Mouse (Mus musculus): ENCODE results near the gene Ppp1cb. TPM values are rescaled to one million over a fixed set of nuclear protein-coding genes. Genes with fewer than 3 reads are reported as not detected.
"Not testable (repeated sequence)": the region's sequence is repeated elsewhere in the genome, so short reads cannot be mapped to it uniquely, and the experiment has no call there.

The Ppp1cb gene
- polyA plus RNA-seq, 1 experiment from 2014 or later: 203 TPM

DNA sequence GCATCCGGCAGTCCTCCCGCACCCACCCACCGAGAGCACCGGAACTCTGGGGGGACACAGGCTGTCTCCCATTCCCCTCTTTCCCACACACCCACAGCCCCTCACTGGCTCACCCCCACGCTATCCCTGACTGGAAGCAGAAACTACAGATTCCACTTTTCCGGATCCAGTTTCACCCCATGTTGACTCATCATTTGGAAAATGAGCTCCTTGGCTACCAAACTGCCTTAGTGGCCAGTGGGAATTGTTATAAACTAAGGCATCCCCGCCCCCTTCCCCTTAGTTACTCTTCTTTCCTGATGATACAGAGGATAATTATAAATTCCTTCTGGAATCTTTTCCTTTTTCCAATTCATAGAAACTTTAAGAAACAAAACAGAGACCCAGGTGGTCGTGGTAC is 34.2 kb upstream of the Ppp1cb start:
- H3K27me3 ChIP-seq (replicated peaks): no peaks in the 10 kb centered on the region
- no peak for ATAC-seq (ENCODE audit: low FRiP score)
- H3K4me2 ChIP-seq: no peak overlapping the region
- 79% methylated on average over 8 of the region's 8 CpGs for WGBS
- no peak overlapping the region for H3K27ac ChIP-seq (replicated peaks)
- no peaks in the 10 kb centered on the region for H3K9me3 ChIP-seq (replicated peaks)
- H3K36me3 ChIP-seq: no peaks in the 10 kb centered on the region
- peaks cover 10% of the 10 kb centered on the region for H3K4me1 ChIP-seq
- H3K4me3 ChIP-seq (replicated peaks): no peak overlapping the region
- no peak overlapping the region for H3K9ac ChIP-seq (replicated peaks)

DNA sequence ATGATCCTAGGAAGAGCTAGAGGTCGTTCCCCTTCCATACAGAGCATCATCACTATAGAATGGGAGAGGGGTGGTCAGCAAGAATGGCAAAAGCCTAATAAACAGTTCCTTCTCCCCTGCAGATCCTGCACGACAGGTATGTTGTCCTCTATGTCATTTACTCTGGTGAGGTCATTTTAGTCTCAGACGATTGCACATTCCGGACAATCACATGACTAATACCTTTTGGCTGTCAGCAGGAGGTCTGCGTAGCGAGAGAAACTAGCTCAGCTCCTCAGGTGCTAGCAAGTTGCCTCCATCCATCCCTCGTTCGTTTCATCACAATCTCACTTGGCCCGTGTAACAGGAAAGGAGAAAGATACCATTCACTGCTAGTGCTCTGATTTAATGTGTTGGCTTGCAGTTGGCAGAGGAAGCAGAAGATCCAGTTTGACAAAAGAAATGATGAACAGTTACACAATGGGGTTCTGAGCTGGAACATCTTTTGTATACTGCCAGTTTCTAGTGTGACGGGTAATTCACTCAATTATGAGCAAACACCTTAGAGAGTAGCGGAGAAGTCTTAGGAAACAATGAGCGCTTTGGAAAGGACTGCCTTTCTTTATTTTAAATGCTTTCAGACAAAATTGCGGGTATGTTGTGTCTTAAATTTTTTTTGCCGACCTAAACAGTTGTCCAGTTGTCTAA is 33.0 kb upstream of the Ppp1cb start:
- Histone ChIP-seq H3K4me2 (no peak overlapping the region), H3K4me1 (peaks cover 10% of the 10 kb centered on the region), H3K9me3 (replicated peaks) (no peaks in the 10 kb centered on the region), H3K9ac (replicated peaks) (no peak overlapping the region), H3K27ac (replicated peaks) (no peak overlapping the region), H3K4me3 (replicated peaks) (no peak overlapping the region), H3K27me3 (replicated peaks) (no peaks in the 10 kb centered on the region), H3K36me3 (no peaks in the 10 kb centered on the region)
- 72% methylated on average over 14 of the region's 14 CpGs for WGBS
- no peak for ATAC-seq (ENCODE audit: low FRiP score)

DNA sequence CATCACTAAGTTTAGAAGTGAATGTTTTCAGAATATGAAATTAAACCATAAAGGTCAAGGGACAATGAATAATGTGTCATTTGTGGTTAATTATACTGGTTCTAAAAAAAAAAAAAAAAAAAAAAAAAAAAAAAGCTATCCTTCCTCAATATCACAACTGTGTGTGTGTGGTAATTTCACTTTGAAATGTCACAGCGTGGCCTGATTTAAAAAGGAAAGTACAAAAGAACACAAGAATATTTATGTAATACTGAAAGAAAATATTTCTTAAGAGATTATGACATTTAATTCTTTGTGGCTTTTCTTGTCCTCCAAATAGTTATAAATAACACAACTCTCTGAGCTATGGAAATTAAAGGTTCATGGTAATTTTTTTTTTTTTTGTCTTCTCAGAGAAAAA is 28.2 kb upstream of the Ppp1cb start:
- Histone ChIP-seq H3K27ac (replicated peaks) (no peak overlapping the region), H3K4me2 (no peak overlapping the region), H3K9ac (replicated peaks) (no peak overlapping the region), H3K4me1 (no peaks in the 10 kb centered on the region), H3K27me3 (replicated peaks) (no peaks in the 10 kb centered on the region), H3K36me3 (no peaks in the 10 kb centered on the region), H3K9me3 (replicated peaks) (no peaks in the 10 kb centered on the region), H3K4me3 (replicated peaks) (no peak overlapping the region)
- 90% methylated on average over 1 of the region's 1 CpGs for WGBS
- no peak for ATAC-seq (ENCODE audit: low FRiP score)

- not testable (repeated sequence) for H3K27me3 ChIP-seq (replicated peaks)
Measured at GRCm38 (mm10) chr5:32434346-32434745, 24.3 kb upstream of the Ppp1cb start.

GRCm38 (mm10) chr5:32435612-32436011 is 23.0 kb upstream of the Ppp1cb start:
- 90% methylated on average over 3 of the region's 3 CpGs for WGBS
- Histone ChIP-seq H3K27ac (replicated peaks) (no peak overlapping the region), H3K9ac (replicated peaks) (no peak overlapping the region), H3K4me1 (no peaks in the 10 kb centered on the region), H3K27me3 (replicated peaks) (no peaks in the 10 kb centered on the region), H3K9me3 (replicated peaks) (no peaks in the 10 kb centered on the region), H3K4me2 (no peak overlapping the region), H3K4me3 (replicated peaks) (no peak overlapping the region), H3K36me3 (no peaks in the 10 kb centered on the region)
- ATAC-seq (ENCODE audit: low FRiP score): no peak

More at GRCm38 (mm10) chr5:32434346-32434745, 24.3 kb upstream of the Ppp1cb start:
- not testable (repeated sequence) for H3K27ac ChIP-seq (replicated peaks); H3K36me3 ChIP-seq; H3K4me3 ChIP-seq (replicated peaks); H3K9me3 ChIP-seq (replicated peaks); H3K4me1 ChIP-seq; H3K4me2 ChIP-seq; ATAC-seq (ENCODE audit: low FRiP score); H3K9ac ChIP-seq (replicated peaks)
- 97% methylated on average over 3 of the region's 3 CpGs for WGBS

DNA sequence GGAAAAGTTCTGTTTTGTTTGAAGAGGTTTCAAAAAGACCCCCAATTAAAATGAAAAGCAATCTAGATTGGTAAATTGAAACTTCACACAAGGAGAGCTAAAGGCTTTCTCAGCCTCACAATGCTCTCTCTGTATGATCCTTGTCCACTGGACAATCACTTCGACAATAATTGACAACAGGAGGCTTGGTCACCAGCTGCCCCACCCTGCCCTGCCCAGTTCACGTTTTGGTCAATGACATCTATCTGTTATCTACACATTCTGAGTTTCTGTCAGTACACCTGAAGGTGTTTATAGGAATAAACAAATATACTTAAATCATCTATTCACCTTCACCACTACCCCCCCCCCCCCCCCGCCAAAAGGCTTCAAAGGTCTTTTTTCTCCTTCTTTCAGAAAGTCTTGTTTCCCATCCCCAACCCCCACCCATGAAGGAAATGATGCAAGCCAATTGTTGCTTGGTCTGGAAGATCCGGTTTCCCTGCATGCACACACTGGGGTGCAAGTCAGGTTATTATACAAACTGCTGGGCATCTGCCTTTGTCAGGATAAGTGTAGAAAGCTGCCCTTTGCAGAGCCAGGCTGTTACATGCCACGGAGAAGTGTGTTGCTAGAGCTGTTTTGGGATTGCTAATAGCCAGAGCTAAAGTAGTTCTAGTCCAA is 20.6 kb upstream of the Ppp1cb start:
- Histone ChIP-seq H3K4me1 (no peaks in the 10 kb centered on the region), H3K9me3 (replicated peaks) (no peaks in the 10 kb centered on the region)
- 24% methylated on average over 5 of the region's 5 CpGs for WGBS

DNA sequence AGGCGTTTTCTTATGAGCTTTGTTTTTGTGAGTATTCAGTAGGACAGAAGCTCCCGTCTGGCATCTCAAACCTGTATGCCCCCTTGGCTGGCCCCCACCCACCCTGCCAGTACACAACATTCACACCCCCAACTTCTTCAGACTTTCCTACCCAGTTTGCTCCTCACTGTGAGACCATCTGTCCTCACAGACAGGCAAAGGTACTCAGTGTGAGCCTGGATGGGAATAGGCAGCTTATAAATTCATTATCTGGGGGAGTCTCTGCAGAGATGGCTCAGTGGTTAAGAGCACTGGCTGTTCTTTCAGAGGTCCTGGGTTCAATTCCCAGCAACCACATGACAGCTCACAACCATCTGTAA is 20.1 kb upstream of the Ppp1cb start:
- ATAC-seq (ENCODE audit: low FRiP score): no peak
- 62% methylated on average over 2 of the region's 2 CpGs for WGBS

More for the DNA sequence above, 20.6 kb upstream of the Ppp1cb start:
- ATAC-seq (ENCODE audit: low FRiP score): no peak
- Histone ChIP-seq H3K27ac (replicated peaks) (no peak overlapping the region), H3K4me2 (no peak overlapping the region), H3K4me3 (replicated peaks) (no peak overlapping the region), H3K9ac (replicated peaks) (no peak overlapping the region), H3K36me3 (no peaks in the 10 kb centered on the region), H3K27me3 (replicated peaks) (no peaks in the 10 kb centered on the region)

DNA sequence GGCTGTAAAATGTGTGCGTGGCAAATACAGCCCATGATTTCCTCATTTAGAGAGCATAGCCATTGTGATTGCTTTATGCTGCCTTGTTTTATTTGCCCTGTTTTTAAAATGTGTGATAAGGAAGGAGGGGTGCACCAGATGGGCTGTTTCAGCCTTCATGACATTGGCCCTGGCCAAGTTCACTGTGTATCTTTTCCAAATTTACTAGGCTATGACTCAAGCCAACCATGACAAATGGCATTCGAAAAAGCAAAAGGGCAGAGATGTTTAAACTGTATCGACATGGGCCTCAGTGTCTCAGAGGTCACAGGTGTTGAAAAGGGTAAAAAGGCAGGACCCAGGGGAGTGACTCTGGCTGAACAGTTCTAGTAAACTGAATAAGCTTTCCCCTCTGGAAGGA is 17.3 kb upstream of the Ppp1cb start:
- no peaks in the 10 kb centered on the region for H3K9me3 ChIP-seq (replicated peaks)
- ATAC-seq (ENCODE audit: low FRiP score): no peak
- 48% methylated on average over 3 of the region's 3 CpGs for WGBS
- no peak overlapping the region for H3K4me2 ChIP-seq
- H3K4me3 ChIP-seq (replicated peaks): no peak overlapping the region
- no peak overlapping the region for H3K9ac ChIP-seq (replicated peaks)
- H3K4me1 ChIP-seq: no peaks in the 10 kb centered on the region
- H3K27me3 ChIP-seq (replicated peaks): no peaks in the 10 kb centered on the region
- no peak overlapping the region for H3K27ac ChIP-seq (replicated peaks)
- H3K36me3 ChIP-seq: no peaks in the 10 kb centered on the region

More for the DNA sequence above, 20.1 kb upstream of the Ppp1cb start:
- no peak overlapping the region for H3K4me2 ChIP-seq
- no peaks in the 10 kb centered on the region for H3K9me3 ChIP-seq (replicated peaks)
- H3K4me3 ChIP-seq (replicated peaks): no peak overlapping the region
- no peak overlapping the region for H3K9ac ChIP-seq (replicated peaks)
- H3K27ac ChIP-seq (replicated peaks): no peak overlapping the region
- H3K27me3 ChIP-seq (replicated peaks): no peaks in the 10 kb centered on the region
- H3K4me1 ChIP-seq: no peaks in the 10 kb centered on the region
- no peaks in the 10 kb centered on the region for H3K36me3 ChIP-seq

- H3K4me3 ChIP-seq (replicated peaks): no peak overlapping the region
- H3K9me3 ChIP-seq (replicated peaks): no peaks in the 10 kb centered on the region
- no peak overlapping the region for H3K9ac ChIP-seq (replicated peaks)
- 87% methylated on average over 4 of the region's 4 CpGs for WGBS
- H3K27ac ChIP-seq (replicated peaks): no peak overlapping the region
- H3K4me1 ChIP-seq: no peaks in the 10 kb centered on the region
- no peak for ATAC-seq (ENCODE audit: low FRiP score)
- H3K4me2 ChIP-seq: no peak overlapping the region
- no peaks in the 10 kb centered on the region for H3K36me3 ChIP-seq
- H3K27me3 ChIP-seq (replicated peaks): no peaks in the 10 kb centered on the region
Measured at GRCm38 (mm10) chr5:32441992-32442575, 16.6 kb upstream of the Ppp1cb start.

DNA sequence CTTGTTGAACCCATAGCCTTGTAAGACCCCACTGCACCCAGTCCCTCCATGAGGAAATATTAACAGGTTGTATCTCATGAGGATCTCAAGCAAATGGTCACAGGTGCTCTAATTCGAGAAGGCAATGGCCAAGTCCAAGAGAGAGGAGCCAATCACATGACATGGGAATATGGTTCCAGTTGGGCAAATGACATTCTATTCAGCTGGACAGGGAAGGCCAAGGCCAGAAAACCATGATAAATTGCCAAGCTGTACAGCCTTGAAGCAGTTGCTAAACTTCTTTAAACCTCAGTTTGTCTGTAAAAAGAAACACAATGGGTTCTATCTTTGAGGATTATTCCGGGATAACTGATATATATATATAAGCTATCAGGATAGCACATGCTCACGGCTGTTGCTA is 14.7 kb upstream of the Ppp1cb start:
- no peak for ATAC-seq (ENCODE audit: low FRiP score)
- H3K36me3 ChIP-seq: no peaks in the 10 kb centered on the region
- no peaks in the 10 kb centered on the region for H3K27me3 ChIP-seq (replicated peaks)
- no peak overlapping the region for H3K9ac ChIP-seq (replicated peaks)
- H3K9me3 ChIP-seq (replicated peaks): no peaks in the 10 kb centered on the region
- H3K4me1 ChIP-seq: no peaks in the 10 kb centered on the region
- no peak overlapping the region for H3K27ac ChIP-seq (replicated peaks)
- no peak overlapping the region for H3K4me2 ChIP-seq
- no peak overlapping the region for H3K4me3 ChIP-seq (replicated peaks)
- WGBS: 97% methylated on average over 3 of the region's 3 CpGs

DNA sequence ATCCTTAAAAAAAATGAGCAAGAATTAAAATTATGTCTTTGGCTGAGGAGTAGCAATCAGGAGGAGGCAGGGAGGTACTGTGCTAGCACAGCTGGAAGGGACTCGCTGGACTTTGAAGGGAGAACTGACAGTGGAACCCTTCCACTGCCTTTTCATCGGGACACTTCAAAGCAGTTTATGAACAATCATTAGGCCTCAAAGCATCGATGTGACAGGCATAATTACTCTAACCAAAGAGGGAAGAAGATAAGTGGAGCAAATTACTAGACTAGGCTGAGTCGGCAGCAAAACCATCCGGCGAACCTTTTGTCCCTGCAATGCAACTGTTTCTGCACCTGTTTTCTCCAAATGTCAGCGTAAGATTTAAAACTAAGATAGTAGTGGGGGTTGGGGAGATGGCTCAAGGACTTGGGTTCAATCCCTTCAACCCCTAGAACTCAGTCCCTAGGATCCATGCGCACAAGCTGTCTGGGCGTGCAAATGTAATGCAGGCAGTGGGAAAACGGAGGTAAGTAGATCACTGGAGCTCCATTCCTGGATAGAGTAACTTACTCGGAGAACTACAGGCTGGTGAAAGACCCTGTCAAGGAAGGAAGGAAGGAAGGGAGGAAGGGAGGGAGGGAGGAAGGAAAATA is 13.2 kb upstream of the Ppp1cb start:
- no peak overlapping the region for H3K27ac ChIP-seq (replicated peaks)
- H3K9ac ChIP-seq (replicated peaks): no peak overlapping the region
- H3K9me3 ChIP-seq (replicated peaks): no peaks in the 10 kb centered on the region
- ATAC-seq (ENCODE audit: low FRiP score): no peak
- H3K4me3 ChIP-seq (replicated peaks): no peak overlapping the region
- no peaks in the 10 kb centered on the region for H3K4me1 ChIP-seq
- H3K27me3 ChIP-seq (replicated peaks): no peaks in the 10 kb centered on the region
- no peaks in the 10 kb centered on the region for H3K36me3 ChIP-seq
- 28% methylated on average over 11 of the region's 11 CpGs for WGBS
- no peak overlapping the region for H3K4me2 ChIP-seq

- no peak overlapping the region for H3K4me2 ChIP-seq
- no peak overlapping the region for H3K27ac ChIP-seq (replicated peaks)
- H3K4me1 ChIP-seq: no peaks in the 10 kb centered on the region
- no peaks in the 10 kb centered on the region for H3K27me3 ChIP-seq (replicated peaks)
- H3K9ac ChIP-seq (replicated peaks): no peak overlapping the region
- no peak overlapping the region for H3K4me3 ChIP-seq (replicated peaks)
- ATAC-seq (ENCODE audit: low FRiP score): no peak
- no peaks in the 10 kb centered on the region for H3K9me3 ChIP-seq (replicated peaks)
- no peaks in the 10 kb centered on the region for H3K36me3 ChIP-seq
- WGBS: 36% methylated on average over 5 of the region's 5 CpGs
Measured at GRCm38 (mm10) chr5:32446394-32446793, 12.2 kb upstream of the Ppp1cb start.
